Mouse (Mus musculus): Measurements from ENCODE around the gene Jakmip3.

Jakmip3 gene

GRCm38 (mm10) chr7:139094761-139095160, 154.2 kb downstream of the Jakmip3 start:
- in situ Hi-C loops (cut with MboI, MseI): no loop called here

- in situ Hi-C loops (cut with MboI, MseI): no loop called here
Measured at GRCm38 (mm10) chr7:139095282-139095681, 154.8 kb downstream of the Jakmip3 start.

GRCm38 (mm10) chr7:139096399-139096798, 155.9 kb downstream of the Jakmip3 start:
- in situ Hi-C loops (cut with MboI, MseI): no loop called here

GRCm38 (mm10) chr7:139100531-139101095, 160.1 kb downstream of the Jakmip3 start:
- in situ Hi-C loops (cut with MboI, MseI): no loop called here

- in situ Hi-C loops (cut with MboI, MseI): no loop called here
Measured at GRCm38 (mm10) chr7:139101286-139101804, 160.8 kb downstream of the Jakmip3 start.

GRCm38 (mm10) chr7:139101826-139102225, 161.3 kb downstream of the Jakmip3 start:
- in situ Hi-C loops (cut with MboI, MseI): no loop called here

GRCm38 (mm10) chr7:139103960-139104381, 163.4 kb downstream of the Jakmip3 start:
- in situ Hi-C loops (cut with MboI, MseI): no loop called here

GRCm38 (mm10) chr7:139105076-139105475, 164.5 kb downstream of the Jakmip3 start:
- in situ Hi-C loops (cut with MboI, MseI): no loop called here

- in situ Hi-C loops (cut with MboI, MseI): no loop called here
Measured at GRCm38 (mm10) chr7:139105705-139106104, 165.2 kb downstream of the Jakmip3 start.

- in situ Hi-C loops (cut with MboI, MseI): no loop called here
Measured at GRCm38 (mm10) chr7:139107908-139108650, 167.5 kb downstream of the Jakmip3 start.

- in situ Hi-C loops (cut with MboI, MseI): no loop called here
Measured at GRCm38 (mm10) chr7:139119152-139119774, 178.7 kb downstream of the Jakmip3 start.

GRCm38 (mm10) chr7:139119775-139120153, 179.2 kb downstream of the Jakmip3 start:
- in situ Hi-C loops (cut with MboI, MseI): loop anchor here (5.0 kb wide), 1 partner anchor 87 kb away; no protein-coding TSS in a partner anchor

- in situ Hi-C loops (cut with MboI, MseI): loop anchor here (5.0 kb wide), 1 partner anchor 81 kb away; no protein-coding TSS in a partner anchor
Measured at GRCm38 (mm10) chr7:139125881-139126280, 185.4 kb downstream of the Jakmip3 start.

- in situ Hi-C loops (cut with MboI, MseI): loop anchor here (5.0 kb wide), 1 partner anchor 81 kb away; no protein-coding TSS in a partner anchor
Measured at GRCm38 (mm10) chr7:139126549-139126948, 186.0 kb downstream of the Jakmip3 start.

- in situ Hi-C loops (cut with MboI, MseI): loop anchor here (5.0 kb wide), 1 partner anchor 78 kb away; no protein-coding TSS in a partner anchor
Measured at GRCm38 (mm10) chr7:139128994-139129393, 188.5 kb downstream of the Jakmip3 start.

- in situ Hi-C loops (cut with MboI, MseI): no loop called here
Measured at GRCm38 (mm10) chr7:139130361-139130760, 189.8 kb downstream of the Jakmip3 start.

GRCm38 (mm10) chr7:139131538-139131937, 191.0 kb downstream of the Jakmip3 start:
- in situ Hi-C loops (cut with MboI, MseI): no loop called here

- in situ Hi-C loops (cut with MboI, MseI): no loop called here
Measured at GRCm38 (mm10) chr7:139133446-139133845, 192.9 kb downstream of the Jakmip3 start.

Measured in regulatory T cell (primary cell).